Mouse (Mus musculus) heart, embryonic 12.5 days (tissue): Measurements from ENCODE around the gene Gtpbp8. TPM values are rescaled to one million over a fixed set of nuclear protein-coding genes. Genes with fewer than 3 reads are reported as not detected.

Source experiments
- ATAC-seq: fragments of 200-750 bp; cut with Nextera tagmentation; 2 replicates; pipeline ENCODE4 v1.8.0; 2017; ENCODE audit warnings: moderate TSS enrichment, moderate library complexity; ENCODE audit not compliant: insufficient number of reproducible peaks, low FRiP score
- H3K27ac ChIP-seq: fragments of 300-500 bp; sonication (generic); 2 replicates; pipeline ENCODE4 v1.5.1; 2016; ENCODE audit warnings: mild to moderate bottlenecking, moderate library complexity; ENCODE audit not compliant: poor library complexity, severe bottlenecking
- H3K27me3 ChIP-seq: fragments of 300-500 bp; sonication (generic); replicated peaks from 2 replicates; pipeline ENCODE4 v1.6.1; 2016; ENCODE audit warnings: mild to moderate bottlenecking, moderate library complexity
- H3K36me3 ChIP-seq: fragments of 300-500 bp; sonication (generic); 2 replicates; pipeline ENCODE4 v1.6.1; 2016; ENCODE audit warnings: mild to moderate bottlenecking, moderate library complexity
- H3K4me1 ChIP-seq: fragments of 300-500 bp; sonication (generic); replicated peaks from 2 replicates; pipeline ENCODE4 v1.6.1; 2016; ENCODE audit warnings: mild to moderate bottlenecking
- H3K4me2 ChIP-seq: fragments of 300-500 bp; sonication (generic); 2 replicates; pipeline ENCODE4 v1.6.1; 2016; ENCODE audit warnings: mild to moderate bottlenecking, moderate library complexity
- H3K4me3 ChIP-seq: fragments of 300-500 bp; sonication (generic); 2 replicates; pipeline ENCODE4 v1.5.1; 2016; ENCODE audit warnings: mild to moderate bottlenecking
- H3K9ac ChIP-seq: fragments of 300-500 bp; sonication (generic); 2 replicates; pipeline ENCODE4 v1.6.1; 2016; ENCODE audit warnings: mild to moderate bottlenecking, moderate library complexity
- H3K9me3 ChIP-seq: fragments of 300-500 bp; sonication (generic); replicated peaks from 2 replicates; pipeline ENCODE4 v1.6.1; 2016; ENCODE audit warnings: mild to moderate bottlenecking, moderate library complexity
- WGBS: fragments of 180-500 bp; shearing (Covaris S2); methylation state at CpG from one replicate; pipeline ENCODE4 v1.1.7; 2016; 5-methylcytosine and 5-hydroxymethylcytosine counted together
- polyA plus RNA-seq: library from polyadenylated mRNA; unstranded; fragments of >200 nt; fragmentation: Nextera tagmentation; extraction: Ambion mirVana; gene quantifications from 2 replicates; pipeline ENCODE4 v1.2.1, GENCODE M21; 2016

Gtpbp8 gene
- polyA plus RNA-seq, 1 experiment from 2014 or later: 27.6 TPM

- Histone ChIP-seq H3K27ac (no peak overlapping the region), H3K4me2 (peak overlapping the region; percentile 47), H3K4me1 (no peaks in the 10 kb centered on the region), H3K9ac (no peak overlapping the region), H3K4me3 (peak overlapping the region; percentile 21; the same call in 1 of the 2 replicates), H3K27me3 (no peaks in the 10 kb centered on the region), H3K9me3 (no peaks in the 10 kb centered on the region), H3K36me3 (no peaks in the 10 kb centered on the region)
- WGBS: 69% methylated on average over 9 of the region's 9 CpGs
- no peak for ATAC-seq
Measured at GRCm38 (mm10) chr16:44766320-44766892, 20.2 kb upstream of the Gtpbp8 start.

- peak within 1 kb of the TSS; percentile 21; the same call in 1 of the 2 replicates for H3K4me3 ChIP-seq
- H3K9me3 ChIP-seq: no peaks in the 10 kb centered on the region
- no peak within 1 kb of the TSS; the same call in 1 of the 2 replicates for H3K9ac ChIP-seq
- ATAC-seq: no peak
- WGBS: 64% methylated on average over 22 of the region's 22 CpGs
- no peaks in the 10 kb centered on the region for H3K27me3 ChIP-seq
- H3K4me1 ChIP-seq: no peaks in the 10 kb centered on the region
- no peak within 1 kb of the TSS for H3K27ac ChIP-seq
- peak within 1 kb of the TSS; percentile 47 for H3K4me2 ChIP-seq
- no peaks in the 10 kb centered on the region for H3K36me3 ChIP-seq
Measured at GRCm38 (mm10) chr16:44765555-44766319, 19.6 kb upstream of the Gtpbp8 start, which contains the start of gene Cd200r1. Gene Cd200r1, plus strand, starts transcription at chr16:44765736.

DNA sequence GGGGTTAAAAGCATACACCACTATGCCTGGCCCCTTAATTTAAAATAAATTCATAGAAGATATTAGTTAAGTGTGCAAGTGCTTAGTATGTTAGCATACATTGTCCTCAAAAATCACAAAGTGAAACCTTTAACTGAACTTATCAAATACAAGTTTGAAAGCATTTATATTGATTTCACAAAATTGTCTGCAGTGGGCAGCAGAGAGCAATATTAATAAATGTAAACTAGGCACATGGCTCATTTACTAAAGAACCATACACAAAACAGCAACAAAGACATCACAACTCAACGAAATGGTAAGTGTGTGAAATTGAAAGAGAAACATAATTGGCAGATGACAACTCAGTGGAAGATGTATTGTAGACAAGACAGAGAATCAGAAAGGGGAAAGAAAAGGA lies 15.6 kb upstream of the Gtpbp8 start:
- 62% methylated on average over 1 of the region's 1 CpGs for WGBS
- no peak for ATAC-seq

DNA sequence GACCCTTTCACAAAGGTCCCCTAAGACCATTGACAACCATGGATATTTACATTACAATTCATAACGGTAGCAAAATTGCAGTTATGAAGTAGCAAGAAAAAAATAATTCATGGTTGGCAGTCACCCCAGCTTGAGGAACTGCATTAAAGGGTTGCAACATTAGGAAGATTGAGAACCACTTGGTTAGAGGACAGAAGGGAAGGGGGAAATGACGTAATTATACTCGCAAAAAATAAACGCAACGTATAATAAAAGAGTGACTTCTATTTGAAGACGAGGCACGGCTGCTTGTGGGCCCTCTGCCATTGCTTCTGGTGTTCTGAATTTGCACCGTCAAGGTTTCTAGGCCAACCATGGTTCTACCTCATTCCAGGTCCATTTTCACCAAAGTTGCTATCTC lies 11.5 kb upstream of the Gtpbp8 start:
- WGBS: 87% methylated on average over 8 of the region's 8 CpGs
- no peaks in the 10 kb centered on the region for H3K27me3 ChIP-seq
- no peaks in the 10 kb centered on the region for H3K9me3 ChIP-seq
- H3K4me2 ChIP-seq: no peak overlapping the region
- no peak overlapping the region for H3K4me3 ChIP-seq
- no peaks in the 10 kb centered on the region for H3K36me3 ChIP-seq
- H3K9ac ChIP-seq: no peak overlapping the region
- no peaks in the 10 kb centered on the region for H3K4me1 ChIP-seq
- no peak for ATAC-seq
- no peak overlapping the region for H3K27ac ChIP-seq

More for the DNA sequence above, 15.6 kb upstream of the Gtpbp8 start:
- Histone ChIP-seq H3K36me3 (no peaks in the 10 kb centered on the region), H3K27ac (no peak overlapping the region), H3K4me1 (no peaks in the 10 kb centered on the region), H3K9ac (no peak overlapping the region), H3K9me3 (no peaks in the 10 kb centered on the region), H3K4me3 (no peak overlapping the region), H3K4me2 (no peak overlapping the region), H3K27me3 (no peaks in the 10 kb centered on the region)

DNA sequence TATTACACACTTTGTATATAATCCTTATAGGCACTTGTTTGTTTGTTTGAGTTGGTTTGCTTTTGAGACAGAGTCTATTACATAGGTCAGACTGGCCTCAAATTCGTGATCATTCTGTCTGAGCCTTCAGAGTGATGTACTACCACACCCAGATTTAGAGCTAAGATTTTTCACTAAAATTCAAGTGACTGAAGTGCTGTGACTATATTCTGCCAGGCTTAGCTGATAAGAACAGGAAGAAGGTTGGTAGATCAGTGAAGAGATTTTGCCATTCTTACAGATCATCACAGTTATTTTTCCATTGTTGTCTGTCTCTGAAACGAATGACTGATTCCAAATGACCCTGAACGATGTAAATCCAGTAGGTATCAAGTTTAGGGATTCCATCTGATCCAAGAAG lies 1.8 kb upstream of the Gtpbp8 start:
- H3K4me1 ChIP-seq: peaks cover 8% of the 10 kb centered on the region
- H3K9ac ChIP-seq: no peak overlapping the region
- H3K4me3 ChIP-seq: no peak overlapping the region
- 54% methylated on average over 3 of the region's 3 CpGs for WGBS
- H3K4me2 ChIP-seq: no peak overlapping the region
- no peak overlapping the region for H3K27ac ChIP-seq
- no peaks in the 10 kb centered on the region for H3K36me3 ChIP-seq
- ATAC-seq: no peak
- H3K9me3 ChIP-seq: no peaks in the 10 kb centered on the region
- no peaks in the 10 kb centered on the region for H3K27me3 ChIP-seq

- Histone ChIP-seq H3K27ac (peak overlapping the region; percentile 97), H3K9me3 (no peaks in the 10 kb centered on the region), H3K4me3 (peak overlapping the region; percentile 91), H3K36me3 (peaks cover 10% of the 10 kb centered on the region), H3K4me2 (peak overlapping the region; percentile 87), H3K9ac (peak overlapping the region; percentile 87), H3K27me3 (no peaks in the 10 kb centered on the region), H3K4me1 (peaks cover 8% of the 10 kb centered on the region)
- ATAC-seq: peak; percentile 12
- WGBS: 7% methylated on average over 14 of the region's 14 CpGs
Measured at GRCm38 (mm10) chr16:44745471-44745865, 695 bp downstream of the Gtpbp8 start.

DNA sequence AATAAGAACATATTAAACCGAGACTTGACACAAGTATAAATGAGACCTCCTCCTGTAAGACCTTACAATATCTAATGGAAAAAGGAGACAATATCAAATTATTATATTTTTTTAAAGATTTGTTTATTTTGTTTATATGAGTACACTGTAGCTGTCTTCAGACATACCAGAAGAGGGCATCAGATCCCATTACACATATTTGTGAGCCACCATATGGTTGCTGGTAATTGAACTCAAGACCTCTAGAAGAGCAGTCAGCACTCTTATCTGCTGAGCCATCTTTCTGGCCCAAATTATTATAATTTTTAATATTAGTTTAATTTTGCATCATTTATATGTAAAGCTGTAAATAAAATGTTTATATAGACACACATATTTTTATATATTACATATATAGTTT lies 3.4 kb downstream of the Gtpbp8 start:
- Histone ChIP-seq H3K9me3 (no peaks in the 10 kb centered on the region), H3K36me3 (peaks cover 29% of the 10 kb centered on the region), H3K9ac (no peak overlapping the region), H3K4me2 (no peak overlapping the region), H3K27ac (no peak overlapping the region), H3K4me1 (peaks cover 8% of the 10 kb centered on the region), H3K4me3 (no peak overlapping the region), H3K27me3 (no peaks in the 10 kb centered on the region)
- WGBS: 95% methylated on average over 1 of the region's 1 CpGs
- ATAC-seq: no peak

GRCm38 (mm10) chr16:44736118-44736517 lies 10.0 kb downstream of the Gtpbp8 start:
- H3K4me3 ChIP-seq: no peak overlapping the region
- H3K9ac ChIP-seq: no peak overlapping the region
- no peak for ATAC-seq
- 85% methylated on average over 4 of the region's 4 CpGs for WGBS
- H3K36me3 ChIP-seq: peaks cover 79% of the 10 kb centered on the region
- H3K27me3 ChIP-seq: no peaks in the 10 kb centered on the region
- no peak overlapping the region for H3K27ac ChIP-seq
- no peaks in the 10 kb centered on the region for H3K4me1 ChIP-seq
- no peak overlapping the region for H3K4me2 ChIP-seq
- H3K9me3 ChIP-seq: no peaks in the 10 kb centered on the region

DNA sequence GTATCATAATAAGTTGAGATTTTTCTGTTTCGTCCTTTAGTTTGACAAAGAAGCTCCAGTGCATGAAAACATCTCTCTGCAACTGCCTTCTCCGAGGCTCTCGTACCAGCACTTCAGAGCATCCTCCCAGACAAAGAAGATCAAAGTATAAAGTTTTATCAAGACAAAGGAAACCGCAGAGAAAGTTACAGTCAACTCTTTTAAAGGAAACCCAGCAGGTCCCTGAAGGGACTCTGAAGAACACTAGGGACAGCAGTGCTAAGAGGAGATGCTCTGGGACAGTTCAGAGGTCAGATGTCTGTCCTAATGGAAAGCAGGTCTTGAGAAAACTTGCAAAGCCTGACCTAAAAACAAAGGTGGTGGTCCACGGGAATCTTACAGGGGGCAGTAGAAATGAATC lies 10.5 kb downstream of the Gtpbp8 start:
- no peak for ATAC-seq
- no peak overlapping the region for H3K4me2 ChIP-seq
- H3K27me3 ChIP-seq: no peaks in the 10 kb centered on the region
- peaks cover 83% of the 10 kb centered on the region for H3K36me3 ChIP-seq
- WGBS: 85% methylated on average over 5 of the region's 5 CpGs
- no peaks in the 10 kb centered on the region for H3K9me3 ChIP-seq
- H3K4me1 ChIP-seq: no peaks in the 10 kb centered on the region
- H3K9ac ChIP-seq: no peak overlapping the region
- H3K27ac ChIP-seq: no peak overlapping the region
- no peak overlapping the region for H3K4me3 ChIP-seq

GRCm38 (mm10) chr16:44734059-44734458 lies 12.1 kb downstream of the Gtpbp8 start:
- H3K4me1 ChIP-seq: no peaks in the 10 kb centered on the region
- no peaks in the 10 kb centered on the region for H3K9me3 ChIP-seq
- no peak for ATAC-seq
- no peaks in the 10 kb centered on the region for H3K27me3 ChIP-seq
- H3K36me3 ChIP-seq: peaks cover 90% of the 10 kb centered on the region
- 84% methylated on average over 3 of the region's 3 CpGs for WGBS
- no peak overlapping the region for H3K9ac ChIP-seq
- no peak overlapping the region for H3K4me3 ChIP-seq
- H3K4me2 ChIP-seq: no peak overlapping the region
- no peak overlapping the region for H3K27ac ChIP-seq

DNA sequence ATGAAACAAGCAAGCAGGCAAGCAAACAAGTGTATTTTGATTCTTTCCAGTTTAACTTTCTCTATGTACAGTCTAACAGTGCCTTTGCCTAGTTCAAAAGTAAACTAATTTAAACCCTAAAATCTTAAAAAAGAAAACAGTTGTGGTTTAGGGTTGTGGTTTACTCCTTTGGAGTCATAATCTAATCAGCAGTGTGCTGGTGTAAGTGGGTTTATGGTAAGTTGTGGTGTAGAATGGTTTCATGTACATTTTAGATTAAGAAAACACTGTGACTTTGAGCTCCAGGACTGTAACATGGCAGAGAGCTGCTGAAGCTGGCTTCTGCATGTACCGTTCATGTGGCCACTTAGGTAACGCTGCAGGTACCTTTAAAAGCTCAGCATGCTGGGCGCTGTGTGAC lies 18.6 kb downstream of the Gtpbp8 start:
- Histone ChIP-seq H3K27me3 (no peaks in the 10 kb centered on the region), H3K4me2 (no peak overlapping the region), H3K4me1 (peaks cover 15% of the 10 kb centered on the region), H3K4me3 (no peak overlapping the region), H3K27ac (no peak overlapping the region), H3K36me3 (peaks cover 44% of the 10 kb centered on the region), H3K9ac (no peak overlapping the region), H3K9me3 (no peaks in the 10 kb centered on the region)
- ATAC-seq: no peak
- WGBS: 89% methylated on average over 3 of the region's 3 CpGs
